Mouse (Mus musculus) ovary, postnatal 14 days (tissue): ENCODE results near the gene Hao1.
A peak's percentile ranks its signal among the peaks of the same experiment; 100 is the strongest.

Experiments used
- DNase-seq: peaks from one replicate; pipeline ENCODE4 v3.0.0; 2022; ENCODE audit warnings: low spot score

Gene Hao1

DNA sequence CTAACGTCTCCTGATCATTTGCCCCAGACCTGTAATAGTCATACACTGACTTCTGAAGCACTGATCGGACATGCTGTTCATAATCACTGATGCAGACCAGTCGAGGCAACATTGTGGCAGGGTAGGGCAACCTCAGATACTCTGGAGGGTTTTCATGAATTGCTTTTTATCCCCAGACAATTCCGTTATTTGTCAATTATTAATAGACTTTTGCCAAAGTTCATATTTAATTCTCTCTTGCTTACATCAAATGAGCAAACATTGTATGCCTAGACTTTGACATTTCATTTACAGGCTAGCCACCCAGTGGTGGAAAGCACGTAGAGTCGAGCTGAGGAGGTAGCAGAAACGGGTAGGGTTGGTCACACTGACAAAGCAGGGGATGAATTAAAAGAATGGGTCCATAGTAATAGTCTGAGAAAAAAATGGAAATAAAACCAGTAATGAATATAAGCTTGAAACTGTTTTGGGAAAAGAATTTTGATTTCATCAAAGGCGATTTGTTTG is at the start of gene Hao1:
Gene Hao1 (minus strand): TSS at position 148 of the 507 bp plus-strand sequence.
- DNase-seq: no peak

DNA sequence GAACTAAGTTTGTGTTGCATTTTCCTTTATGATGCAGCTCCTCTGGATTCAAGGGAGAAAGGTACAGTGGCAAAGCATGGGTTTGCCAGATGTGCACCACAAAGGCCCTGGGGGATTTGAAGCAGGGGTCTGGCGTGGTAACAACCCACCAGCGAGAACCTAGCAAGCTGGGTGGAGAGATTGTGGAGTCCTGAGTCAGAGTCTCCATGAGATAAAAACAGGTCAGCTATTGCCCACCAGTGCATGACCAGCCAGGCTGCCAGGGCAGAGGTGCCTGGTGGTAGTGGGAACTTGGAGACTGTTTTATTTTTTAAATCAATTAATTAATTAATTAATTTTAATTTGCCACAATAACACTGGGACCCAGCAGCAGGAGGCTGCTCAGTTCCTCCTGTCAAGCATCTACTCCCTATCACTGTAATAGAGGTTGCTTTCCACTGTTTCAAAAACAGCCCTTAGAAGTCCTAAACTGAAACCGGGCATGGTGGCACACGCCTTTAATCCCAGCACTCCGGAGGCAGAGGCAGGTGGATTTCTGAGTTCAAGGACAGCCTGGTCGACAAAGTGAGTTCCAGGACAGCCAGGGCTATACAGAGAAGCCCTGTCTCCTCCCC is 37.0 kb upstream of the Hao1 start:
- DNase-seq: no peak

DNA sequence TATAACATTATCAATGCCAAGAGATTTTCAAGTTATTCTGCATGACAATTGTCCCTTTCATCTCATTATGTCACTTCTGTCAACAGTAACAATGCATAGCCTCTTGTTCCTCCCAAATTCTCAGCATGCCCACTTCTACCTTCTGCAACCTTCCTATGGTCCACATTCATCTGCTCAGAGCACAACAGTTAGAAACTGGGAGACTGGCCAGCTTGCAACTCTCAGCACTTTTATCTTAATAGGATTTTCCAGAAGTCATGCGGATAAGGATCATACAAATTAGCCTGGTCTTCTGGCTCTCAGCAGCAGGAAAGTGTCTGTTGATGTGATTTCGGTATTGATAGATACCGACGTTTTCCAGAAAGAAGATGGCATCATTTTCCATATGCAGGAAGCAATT is 31.1 kb upstream of the Hao1 start:
- DNase-seq: no peak

DNA sequence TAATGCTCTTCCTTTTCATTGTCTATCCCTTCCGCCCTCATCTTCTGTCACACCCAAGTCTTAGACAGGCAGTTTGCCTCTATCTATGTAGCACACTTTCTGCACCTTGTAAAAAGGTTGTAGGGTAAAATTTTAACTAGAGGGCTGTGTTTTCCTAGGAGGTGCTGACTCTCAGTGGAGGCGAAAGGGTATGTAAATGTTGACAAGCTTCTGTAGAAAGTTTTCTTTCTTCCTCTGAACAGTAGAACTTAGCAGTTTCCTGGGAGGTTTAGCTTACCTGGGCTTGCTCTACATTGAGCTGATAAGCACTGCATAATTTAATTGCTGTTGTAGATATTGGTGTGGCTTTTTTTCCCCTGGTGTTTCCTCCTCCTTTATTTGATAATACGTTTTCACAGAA is 5.3 kb upstream of the Hao1 start:
- no peak for DNase-seq

DNA sequence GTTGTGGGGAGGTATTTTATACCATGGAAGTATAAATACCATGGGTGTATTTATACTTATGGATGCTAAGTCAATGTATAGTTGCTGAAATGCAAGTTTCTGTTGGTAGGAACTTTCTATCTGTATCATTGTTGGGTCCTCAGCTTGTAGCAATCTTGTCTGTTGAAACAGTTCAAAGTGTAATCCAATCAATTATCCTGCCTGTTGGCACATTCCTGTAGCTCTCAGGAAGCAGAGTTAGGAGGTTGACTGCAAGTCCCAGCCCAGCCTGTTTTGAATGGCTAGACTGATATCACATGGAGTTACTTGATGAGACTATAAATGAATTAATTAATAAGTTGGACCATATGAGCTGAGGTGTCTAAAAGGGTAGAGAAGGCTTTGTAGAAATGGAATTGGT is 1.8 kb downstream of the Hao1 start:
- DNase-seq: no peak

DNA sequence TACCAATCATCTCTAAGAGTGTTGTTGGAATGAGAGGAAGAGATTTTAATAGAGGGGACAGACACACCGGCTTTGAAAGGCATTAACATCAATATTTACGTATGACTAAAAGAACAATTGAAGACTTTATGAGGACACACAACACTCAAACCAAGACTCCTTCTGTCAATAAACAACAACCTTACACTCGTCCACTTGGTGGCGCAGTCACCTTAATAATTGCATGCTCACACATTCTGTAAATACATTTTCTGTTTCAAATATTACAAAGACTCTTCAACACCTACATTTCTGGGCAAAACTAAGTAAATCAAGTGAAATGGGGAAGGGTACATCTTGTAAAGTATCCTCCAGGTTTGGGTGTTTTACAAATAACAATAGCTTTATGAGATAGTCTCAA is 4.4 kb downstream of the Hao1 start:
- peak; percentile 29 for DNase-seq

DNA sequence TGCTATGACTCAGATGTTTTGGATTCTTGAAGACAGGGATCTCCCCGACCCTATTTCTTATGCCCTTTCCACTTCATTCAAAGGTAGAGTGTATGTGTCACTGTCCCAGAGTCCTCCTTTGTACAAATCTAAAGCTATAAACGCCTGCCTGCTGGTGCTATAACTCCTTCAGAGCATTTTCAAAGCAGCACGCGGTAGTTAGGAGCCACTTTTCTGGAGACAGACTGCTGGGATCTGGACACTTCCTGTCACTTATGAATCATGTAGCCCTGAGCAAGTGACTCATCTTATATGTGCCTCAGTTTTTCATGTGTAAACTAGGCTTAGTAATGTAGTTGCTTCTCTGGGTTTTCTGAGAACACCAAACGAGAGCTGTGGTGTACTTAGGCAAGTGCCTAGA is 9.1 kb downstream of the Hao1 start:
- DNase-seq: no peak

DNA sequence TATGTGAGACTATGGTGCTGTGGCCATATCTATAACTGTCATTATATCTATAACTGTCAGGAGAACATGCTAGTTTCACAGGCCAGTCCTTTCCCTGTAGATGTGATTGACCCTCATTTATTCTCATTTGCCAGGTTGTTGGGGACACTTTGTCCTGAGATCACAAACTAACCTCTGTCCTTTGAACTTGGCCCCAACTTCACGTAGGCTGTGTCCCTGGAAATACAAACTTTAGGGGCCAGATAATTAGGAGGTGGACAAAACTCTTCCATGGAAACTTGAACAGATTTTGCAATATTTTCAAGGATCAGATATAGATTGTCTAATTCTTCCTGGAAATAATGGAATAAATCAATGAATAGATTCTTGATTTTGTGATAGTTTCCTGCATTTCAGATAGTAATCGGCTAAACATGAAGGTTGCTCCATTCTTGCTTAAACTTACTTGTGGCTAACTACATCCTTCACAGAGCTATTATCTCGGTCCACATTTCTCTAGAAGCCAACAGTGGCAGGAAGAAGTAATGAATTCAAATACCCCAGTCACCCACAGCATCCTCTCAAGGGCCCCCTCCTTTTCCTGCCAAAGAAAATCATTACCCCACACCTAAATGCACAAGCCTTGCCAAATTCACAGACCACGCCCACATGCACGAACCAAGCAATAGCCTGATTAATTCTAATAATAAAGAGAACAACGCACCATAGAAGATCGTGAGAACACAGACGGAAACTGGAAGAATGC is 9.7 kb downstream of the Hao1 start:
- DNase-seq: no peak

DNA sequence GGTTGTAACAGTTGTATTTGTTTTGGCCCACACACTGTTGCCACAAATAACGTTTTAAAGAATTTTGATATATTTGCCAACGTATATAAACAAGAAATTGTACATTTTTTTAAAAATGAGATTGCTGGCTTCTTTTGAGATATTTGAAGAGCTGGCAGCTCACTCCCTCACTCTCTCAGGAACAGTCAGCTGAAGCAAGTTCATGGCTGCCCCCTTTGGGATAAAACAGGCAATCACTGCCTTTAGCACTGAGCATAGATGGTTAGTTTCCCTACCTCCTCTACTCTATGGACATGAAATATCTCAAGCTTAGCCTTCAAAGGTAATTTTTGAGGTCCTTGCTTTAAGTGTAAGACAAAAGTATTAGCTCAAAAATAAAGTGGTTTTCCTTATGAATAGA is 10.7 kb downstream of the Hao1 start:
- DNase-seq: no peak

DNA sequence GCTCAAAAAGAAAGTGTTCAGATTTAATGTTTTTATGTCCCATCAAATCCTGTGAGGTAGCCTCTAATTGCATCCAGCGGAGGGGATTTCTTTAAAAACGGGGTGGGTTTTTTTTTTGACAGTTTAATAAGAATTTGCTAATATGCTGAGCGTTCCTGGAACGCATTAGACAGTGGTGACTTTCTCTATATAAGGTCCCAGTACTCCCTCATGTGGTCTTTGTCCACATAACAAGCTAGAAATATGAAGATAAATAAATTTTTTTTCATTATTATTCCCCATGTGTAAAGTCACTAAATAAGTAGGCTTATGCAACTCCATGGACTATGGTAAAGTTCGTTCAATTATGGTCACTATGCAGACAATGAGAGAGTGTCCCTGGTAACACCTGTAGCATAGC is 13.1 kb downstream of the Hao1 start:
- no peak for DNase-seq

DNA sequence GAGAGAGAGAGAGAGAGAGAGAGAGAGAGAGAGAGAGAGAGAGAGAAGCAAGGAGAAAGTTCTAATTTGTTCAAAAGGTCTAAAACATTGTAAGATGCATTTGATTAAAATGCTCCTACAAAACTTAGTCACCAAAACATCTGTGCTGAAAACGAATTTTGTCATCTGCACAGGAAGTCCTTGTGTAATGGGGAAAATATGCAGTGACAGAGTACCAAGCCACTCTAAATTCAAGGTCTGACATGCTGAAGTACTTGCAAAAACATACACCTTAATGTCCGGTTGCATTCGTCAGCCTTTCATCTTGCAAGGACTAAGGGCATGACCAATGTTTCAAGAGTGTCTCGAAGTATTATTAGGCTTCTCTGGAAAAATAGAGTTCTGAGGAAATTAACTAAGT is 15.7 kb downstream of the Hao1 start:
- DNase-seq: no peak

DNA sequence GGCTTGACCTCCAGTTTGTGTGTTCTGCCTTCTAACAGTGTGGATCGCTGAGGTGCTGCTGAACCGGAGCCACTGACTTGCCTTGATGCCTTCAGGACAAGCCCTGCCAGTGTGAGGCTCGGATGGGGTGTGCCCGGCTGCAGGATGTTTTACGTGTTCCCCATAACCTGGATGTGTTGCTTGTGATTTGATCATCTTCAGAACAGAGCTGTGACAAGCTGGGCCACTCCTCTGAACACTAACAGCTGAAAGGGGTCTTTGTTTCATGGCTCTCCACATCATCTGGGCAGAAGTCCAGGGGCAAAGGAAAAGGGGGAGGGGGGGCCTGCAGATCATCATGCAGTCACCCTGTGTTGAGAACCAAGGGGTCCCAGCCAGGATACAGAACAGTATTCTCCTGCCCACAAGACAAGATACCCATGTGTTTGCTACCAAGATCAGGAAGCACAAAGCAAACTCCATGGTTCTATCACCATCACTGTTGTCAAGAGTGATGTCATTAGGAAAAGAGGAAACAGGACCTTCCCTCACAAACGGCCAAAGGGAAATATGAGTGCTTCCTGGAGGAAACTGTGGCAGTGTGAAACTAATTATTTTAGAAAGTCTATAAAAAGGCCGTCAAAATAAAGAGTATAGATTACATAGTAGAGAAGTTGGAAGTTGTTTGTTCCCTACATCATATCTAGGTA is 25.9 kb downstream of the Hao1 start:
- no peak for DNase-seq

DNA sequence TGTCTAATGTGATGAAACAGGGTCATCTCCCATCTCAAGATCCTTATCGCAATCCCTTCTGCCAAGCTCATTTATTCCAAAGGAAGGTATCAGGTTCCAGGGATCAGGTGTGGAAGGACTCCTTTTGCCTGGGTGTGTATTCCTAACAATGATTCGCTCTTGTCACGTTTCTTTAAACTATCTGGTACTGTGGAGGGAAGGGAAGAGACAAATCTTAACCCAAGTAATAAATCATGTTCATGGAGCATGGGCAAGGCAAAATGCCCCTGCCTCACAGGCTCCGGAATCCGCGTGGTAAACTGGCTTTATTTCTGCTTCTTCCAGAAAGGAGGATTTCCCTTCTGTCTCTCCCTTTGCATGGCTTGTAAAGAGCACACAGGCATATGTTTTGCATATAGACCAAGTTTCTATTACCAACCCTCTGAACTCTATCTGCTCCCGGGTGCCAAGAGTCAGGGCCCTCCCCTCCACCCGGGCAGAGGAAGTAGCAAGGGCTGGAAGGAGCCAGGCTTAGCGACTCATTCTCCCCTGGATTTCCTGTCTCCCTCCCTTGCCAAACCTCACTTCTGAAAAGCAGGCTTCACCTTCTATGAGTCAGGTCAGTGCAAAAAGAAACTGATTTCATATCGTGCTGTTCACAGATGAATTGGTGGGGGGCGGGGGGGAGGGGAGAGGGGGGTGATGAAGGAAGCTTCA is 26.6 kb downstream of the Hao1 start:
- DNase-seq: no peak

DNA sequence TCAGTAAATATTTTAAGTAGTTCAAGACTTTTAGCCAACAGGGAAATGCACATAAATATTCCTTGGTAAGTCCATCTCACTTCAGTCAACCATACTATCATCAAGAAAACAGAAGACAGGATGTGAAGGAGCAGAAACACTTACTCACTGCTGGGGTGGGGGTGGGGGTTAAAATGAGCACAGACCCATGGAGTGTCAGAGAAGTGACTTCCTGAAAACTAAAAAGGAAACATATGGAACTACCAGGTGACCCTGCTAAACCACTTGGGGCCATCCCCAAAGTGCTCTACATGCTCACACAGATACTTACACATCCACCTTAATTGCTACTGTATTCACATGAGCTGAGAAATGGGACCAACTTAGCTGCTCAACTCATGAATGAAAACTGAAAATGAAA is 36.1 kb downstream of the Hao1 start:
- no peak for DNase-seq

DNA sequence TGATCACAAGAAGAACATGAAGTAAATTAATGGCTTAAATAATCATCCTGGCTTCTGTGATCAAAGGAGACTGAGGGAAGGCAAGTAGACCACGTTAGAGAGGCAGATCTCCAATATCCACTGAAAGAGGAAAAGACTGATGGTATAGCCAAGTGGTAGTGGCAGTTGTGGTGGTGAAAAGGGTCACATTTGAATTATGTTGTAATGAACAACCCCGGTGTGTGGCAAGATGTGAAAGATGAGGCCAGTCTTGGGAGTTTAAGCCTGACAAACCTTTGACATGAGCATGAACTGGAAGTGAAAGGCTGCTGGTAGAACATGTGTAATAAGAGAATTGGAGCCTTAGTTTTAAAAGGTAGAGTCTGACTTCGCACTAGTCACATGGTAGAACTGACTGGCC is 54.4 kb downstream of the Hao1 start:
- no peak for DNase-seq

DNA sequence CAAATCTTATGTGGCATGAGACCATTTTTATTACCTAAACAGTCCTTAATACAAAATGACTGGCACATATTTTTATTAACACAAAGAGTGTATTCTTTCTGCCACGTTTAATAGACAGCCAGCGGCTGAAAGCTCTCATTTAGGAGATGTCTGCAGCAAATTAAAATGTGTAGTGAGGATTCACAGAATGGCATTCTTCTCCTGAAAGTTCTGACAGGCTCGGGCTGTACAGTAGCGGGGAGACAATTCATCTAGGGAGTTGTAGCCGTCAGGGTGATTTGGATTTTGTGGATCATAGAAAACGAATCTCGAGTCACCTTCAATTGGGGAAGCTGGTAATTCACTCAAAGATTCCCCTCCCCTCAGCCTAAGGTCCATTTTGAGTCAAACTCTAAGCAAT is 55.7 kb downstream of the Hao1 start:
- DNase-seq: no peak

DNA sequence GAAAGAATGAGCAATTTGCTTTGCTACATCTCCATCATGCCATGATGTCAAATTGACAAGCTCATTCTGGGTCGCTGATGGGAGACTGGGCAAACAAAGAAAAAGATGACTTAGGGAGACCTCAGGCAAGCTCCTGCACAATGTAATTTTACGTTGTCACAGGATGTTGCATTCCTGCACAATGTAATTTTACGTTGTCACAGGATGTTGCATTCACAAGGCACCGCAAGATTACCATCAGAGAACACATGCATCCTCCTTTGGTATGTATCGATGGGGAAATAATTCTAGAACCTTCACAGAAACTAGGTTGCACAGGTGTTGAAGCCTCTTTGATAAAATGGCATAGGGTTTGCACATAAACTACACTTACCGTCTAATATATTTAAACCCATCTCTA is 65.5 kb downstream of the Hao1 start:
- DNase-seq: no peak

DNA sequence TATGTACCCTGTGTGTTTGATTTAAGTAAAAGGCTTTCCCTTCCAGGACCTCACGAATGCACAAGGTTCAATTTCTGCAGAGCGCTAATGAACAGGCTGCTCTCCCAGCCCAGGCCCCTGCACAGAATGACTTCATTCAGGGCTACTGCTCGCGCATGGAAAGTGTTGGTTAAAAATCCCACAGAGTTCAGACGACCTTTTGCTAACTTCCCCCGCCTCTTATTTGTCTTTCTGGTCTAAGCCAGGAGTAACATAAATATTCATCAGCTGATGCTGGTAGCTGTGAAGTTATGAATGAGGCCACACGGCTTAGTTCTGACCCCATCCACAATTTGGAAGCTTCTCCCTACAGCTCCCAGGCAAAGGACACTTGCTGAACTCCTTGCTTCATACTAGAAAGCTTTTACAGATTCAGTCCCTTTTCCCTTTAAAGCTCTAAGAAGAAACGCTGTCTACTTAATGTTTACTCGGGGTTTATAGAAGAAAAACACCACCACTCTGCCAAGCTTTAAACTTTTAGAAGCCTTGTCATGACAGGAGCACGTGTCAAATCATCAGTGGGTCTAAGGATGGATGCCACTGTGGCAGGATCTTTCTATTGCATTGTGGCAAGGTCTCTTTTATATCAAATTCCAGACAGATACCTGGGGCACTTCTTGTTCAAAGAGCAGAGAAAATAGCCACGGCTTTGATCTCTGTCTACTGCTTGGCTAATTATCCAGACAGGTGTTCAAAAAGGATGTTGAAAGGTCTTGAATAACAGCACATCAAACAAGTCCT is 67.9 kb downstream of the Hao1 start:
- DNase-seq: no peak

DNA sequence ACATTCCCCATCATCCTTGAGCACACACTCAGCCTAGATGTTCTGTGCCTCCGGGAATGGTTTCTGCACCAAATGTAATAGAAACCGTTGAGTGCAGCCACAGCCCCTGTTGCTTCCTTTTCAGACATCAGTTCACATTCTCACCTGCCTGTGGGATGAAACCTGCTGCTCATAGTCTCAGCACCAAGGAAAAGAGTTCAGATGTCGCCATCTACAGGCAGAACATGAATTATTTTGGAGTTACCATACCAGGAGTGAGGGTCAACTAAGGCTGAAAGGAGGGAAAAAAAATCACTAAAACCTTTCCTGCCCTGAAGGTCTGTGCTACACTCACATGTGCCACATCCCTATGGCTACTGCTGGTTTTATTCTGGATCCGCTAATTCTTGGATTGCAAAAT is 71.5 kb downstream of the Hao1 start:
- DNase-seq: no peak

DNA sequence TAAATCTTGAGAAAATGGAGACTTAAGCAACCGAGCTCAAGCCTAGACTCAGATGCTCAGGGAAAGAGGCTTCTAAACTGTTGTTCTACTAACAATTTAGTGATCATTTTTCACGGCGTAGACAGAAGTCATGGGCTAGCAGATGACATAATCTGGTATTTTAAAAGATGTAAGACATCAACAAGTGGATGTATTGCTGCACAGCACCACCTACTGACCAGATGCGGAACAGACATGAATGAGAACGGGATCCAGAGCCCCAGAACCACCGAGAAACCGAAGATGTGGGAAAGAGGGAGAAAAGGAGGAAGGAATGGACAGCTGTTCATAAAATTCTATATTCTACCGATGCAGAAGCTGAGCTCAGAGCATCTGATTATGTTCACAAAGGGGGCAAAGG is 72.4 kb downstream of the Hao1 start:
- DNase-seq: peak; percentile 66

DNA sequence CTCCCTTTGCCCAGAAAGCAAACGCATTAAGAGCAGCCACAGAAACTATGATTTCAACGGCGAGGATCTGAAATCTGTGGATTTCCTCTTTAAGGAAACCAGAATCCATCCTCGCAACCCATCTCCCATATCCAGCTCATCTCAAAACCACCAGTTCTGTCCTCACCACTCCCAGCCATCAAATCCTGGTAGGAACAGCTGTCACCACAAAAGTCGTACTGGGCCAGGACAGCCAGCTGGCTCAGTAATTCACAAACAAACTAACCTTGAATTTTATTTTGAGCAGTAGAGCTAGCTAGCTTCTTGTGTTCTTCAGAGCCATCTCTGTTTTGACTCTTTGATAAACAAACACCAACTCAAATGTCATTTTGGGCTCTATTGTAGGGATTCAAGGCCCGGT is 73.0 kb downstream of the Hao1 start:
- DNase-seq: no peak

DNA sequence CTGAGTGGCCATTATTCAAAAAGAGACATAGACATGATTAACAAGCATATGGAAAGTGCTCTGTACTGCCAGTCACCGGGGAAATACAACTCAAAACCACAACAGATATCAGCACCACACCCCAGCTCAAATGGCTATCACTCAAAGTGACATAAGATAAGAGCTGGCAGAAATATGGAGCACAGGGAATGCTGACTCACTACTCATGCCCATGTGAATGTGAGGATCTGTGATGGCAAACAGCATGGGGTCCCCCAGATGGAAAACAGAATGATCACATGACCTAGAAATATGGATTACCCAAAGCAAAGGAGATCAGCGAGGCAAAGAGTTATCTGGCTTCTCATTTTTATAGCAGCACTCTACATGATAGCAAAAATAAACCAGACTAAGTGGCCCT is 89.0 kb downstream of the Hao1 start:
- no peak for DNase-seq
